Mouse (Mus musculus): Measurements from ENCODE around the gene Dnajc6.

- TF ChIP-seq GATA1 (IDR thresholded peaks at IDR 0.05; ENCODE audit: borderline replicate concordance, low read length): no peak
- TF ChIP-seq FLI1 (IDR thresholded peaks at IDR 0.05; ENCODE audit: low read length): no peak
Measured at GRCm38 (mm10) chr4:101511768-101512521, 15.5 kb downstream of the Dnajc6 start.

All from megakaryocyte, embryonic 14.5 days (primary cell).